Mouse (Mus musculus): ENCODE measurements around the gene Lpcat3.
A peak's percentile ranks its signal among the peaks of the same experiment; 100 is the strongest.
"Not testable (repeated sequence)": the region's sequence is repeated elsewhere in the genome, so short reads cannot be mapped to it uniquely, and the experiment has no call there.

The Lpcat3 gene

DNA sequence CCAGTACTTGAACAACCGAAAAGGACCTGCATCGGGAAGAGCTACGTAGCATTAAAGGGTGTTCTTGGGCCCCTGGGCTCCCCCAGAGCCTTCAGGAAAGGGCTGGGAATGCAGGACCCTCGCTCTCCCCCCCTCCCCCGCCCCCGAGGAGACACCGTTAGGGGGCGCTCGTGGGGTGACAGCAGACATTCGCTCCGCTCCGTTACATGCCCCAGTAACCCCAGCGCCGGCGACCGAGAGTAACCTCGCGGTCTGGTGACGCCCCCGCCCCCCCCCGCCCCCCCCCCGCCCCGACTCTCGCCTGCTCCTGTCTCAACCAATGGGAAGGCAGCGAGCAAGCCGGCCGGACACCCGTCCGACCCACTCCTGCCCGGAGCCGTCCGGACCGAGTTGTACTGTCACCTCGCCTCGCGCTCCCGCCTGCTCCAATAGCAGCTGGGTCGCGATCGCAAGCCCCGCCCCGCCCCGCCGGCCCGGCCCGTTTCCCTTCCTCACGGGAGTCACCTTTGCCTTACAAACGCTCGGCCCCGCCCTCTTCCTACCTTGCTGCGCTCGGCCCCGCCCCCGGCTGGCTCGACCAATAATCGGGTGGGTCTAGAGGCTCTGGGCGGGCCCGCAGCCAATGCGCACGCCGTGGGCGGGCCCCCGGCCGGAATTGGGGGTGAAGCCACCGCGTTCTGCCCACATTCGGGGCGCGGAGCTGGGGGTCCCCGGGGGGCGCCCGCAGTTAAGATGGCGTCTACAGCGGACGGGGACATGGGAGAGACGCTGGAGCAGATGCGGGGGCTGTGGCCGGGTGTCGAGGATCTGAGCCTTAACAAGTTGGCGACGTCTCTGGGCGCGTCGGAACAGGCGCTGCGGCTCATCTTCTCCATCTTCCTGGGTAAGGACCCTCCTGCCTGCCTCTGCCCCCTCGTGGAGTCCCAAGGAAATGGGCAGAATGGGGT, at the start of gene Lpcat3:
Lpcat3 (plus strand) TSS at position 551 of the 947 bp plus-strand sequence.
- DNase-seq (ENCODE audit: low spot score): peak; percentile 99

- no peak for DNase-seq (ENCODE audit: low spot score)
Observed at GRCm38 (mm10) chr6:124625612-124626011, 37.2 kb upstream of the Lpcat3 start.

DNA sequence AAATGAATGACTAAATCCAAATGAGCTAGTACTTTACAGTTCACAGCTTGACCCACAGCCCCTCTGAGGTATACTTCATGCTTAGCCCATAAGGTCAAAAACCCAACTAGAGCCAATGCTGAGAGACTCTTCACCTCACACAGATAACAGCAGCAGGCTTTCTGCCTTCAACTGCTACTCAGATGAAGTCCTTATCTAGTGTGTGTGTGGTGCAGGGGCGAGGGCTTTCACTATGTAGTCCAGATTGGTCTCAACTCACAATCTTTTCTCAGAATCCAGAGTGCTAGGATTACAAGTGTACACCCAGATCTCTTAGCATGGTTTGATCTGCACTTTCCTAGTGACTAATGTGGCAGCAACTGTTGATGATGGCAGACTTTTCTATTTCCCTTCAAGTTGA, 36.6 kb upstream of the Lpcat3 start:
- DNase-seq (ENCODE audit: low spot score): not testable (repeated sequence)

DNA sequence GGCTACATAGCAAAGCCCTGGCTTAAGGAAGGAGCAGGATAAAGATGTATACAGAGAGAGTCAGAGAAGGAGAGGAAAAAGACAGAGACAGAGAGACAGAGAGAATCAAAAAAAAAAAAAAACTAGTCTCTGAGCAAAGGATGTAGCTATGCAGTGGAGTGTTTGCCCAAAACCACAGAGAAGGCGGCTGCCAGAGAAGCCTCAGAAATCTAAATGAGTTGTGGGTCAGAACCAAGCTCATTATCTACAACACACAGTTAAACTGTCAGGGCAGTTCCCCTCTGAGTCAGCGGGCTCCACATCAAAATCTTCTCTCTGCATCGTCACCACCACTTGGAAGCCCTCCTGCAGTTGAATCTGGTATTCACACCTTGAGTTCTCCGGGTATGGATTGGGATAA, 32.1 kb upstream of the Lpcat3 start:
- no peak for DNase-seq (ENCODE audit: low spot score)

DNA sequence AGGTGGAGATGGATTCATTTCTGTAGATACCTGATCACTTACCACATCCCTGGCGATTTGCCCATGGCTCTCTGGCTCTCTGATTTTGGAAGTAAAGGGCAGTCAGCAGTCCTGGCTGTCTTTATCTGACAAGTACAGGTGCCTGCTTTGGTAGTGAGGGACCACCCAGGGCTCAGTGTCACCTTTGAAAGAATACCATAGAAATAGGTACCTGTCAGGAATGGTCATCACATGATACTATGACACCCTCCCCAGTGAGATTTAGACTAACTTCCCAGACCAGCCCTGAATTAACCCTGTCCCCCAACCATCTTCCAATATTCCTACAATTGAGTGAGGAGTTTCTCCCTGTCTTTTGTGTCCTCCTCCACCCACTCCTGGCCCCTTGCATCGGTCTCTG, 26.8 kb upstream of the Lpcat3 start, which contains the start of gene C1s2:
C1s2 (minus strand) TSS at position 101 of the 400 bp plus-strand sequence.
- DNase-seq (ENCODE audit: low spot score): not testable (repeated sequence)

DNA sequence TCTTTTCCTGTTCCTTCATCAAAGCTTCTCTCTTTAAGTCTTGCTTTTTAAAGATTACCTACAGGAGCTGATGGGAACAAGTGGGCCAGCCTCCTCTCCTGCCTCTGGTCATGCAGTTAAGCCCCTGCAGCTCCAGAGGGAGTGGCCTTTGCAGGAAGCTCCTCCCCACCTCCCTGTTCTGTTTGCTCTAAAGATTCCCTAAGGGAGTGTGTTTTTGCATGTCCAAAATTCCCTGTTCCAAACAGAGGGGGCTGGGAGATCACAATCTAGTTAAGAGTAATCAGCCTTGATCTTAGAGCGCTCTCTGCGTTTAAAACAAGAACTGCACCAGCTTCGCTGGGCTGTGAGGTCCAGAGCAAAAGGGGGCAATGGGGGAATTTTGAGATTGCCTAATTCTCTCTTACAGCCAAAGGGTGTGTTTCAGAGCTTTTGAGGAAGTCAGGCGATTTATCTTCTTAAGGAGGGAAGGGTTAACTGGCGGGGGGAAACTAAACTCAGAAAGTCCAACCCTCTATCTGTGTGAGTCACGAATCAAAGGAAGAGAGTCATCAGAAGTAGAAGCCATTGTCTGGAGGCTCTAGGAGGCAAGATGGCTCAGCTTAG, 25.9 kb upstream of the Lpcat3 start:
- DNase-seq (ENCODE audit: low spot score): not testable (repeated sequence)

GRCm38 (mm10) chr6:124640041-124640440, 22.8 kb upstream of the Lpcat3 start:
- no peak for DNase-seq (ENCODE audit: low spot score)

DNA sequence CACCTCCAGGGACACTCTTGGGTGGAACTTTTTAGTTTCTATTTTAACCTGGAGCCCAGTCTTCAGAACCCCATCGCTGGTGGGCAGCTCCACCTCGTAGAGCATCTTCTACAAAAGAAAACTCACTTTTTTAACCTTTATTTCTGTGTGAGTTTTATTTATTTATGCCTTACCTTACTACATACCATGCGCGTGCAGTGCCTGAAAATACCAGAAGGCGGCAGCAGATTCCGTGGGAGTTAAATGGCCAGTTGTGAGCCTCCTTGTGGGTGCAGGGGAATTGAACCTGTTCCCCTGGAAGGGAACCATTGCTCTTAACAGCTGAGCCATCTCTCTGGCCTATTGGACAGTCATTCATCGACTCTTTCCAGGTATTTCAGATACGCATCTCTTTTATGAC, 21.8 kb upstream of the Lpcat3 start:
- peak; percentile 68 for DNase-seq (ENCODE audit: low spot score)

DNA sequence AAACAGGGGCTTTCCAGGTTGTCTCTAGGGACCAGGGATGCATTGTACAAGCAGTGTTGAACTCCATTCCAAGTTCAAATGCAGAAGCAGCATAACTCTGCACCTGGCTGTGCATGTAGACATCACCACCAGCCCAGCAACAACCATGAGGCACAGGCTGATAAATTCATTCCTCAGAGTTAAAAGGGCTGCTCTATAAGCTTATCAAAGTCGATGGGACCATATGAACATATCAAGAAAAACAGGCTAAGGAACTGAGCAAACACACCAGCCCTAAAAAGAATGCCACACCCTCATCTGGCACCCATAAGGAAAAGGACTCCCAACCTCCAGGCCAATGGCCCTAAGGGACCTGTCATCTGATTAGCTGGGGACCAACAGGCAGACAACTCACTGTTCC, 16.4 kb upstream of the Lpcat3 start:
- DNase-seq (ENCODE audit: low spot score): no peak

DNA sequence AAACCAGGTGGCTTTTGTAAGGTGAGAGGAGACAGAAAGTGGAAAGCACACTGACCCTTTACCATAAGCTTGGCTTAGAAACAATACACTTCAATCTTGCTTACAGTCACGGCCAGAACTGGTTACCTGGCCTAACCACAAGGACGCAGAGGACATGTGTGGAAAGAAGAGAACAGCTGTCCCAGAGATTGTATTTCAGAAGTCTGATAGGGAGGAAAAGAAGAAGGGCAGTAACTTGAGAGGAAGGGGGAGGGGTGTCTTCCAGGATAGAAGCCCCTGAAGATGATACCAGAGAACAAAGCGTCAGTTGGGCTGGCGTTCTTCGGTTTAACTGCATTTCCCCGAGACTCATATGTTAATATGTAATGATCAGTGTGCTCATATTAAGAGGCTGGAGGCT, 6.9 kb upstream of the Lpcat3 start:
- DNase-seq (ENCODE audit: low spot score): no peak

- no peak for DNase-seq (ENCODE audit: low spot score)
Observed at GRCm38 (mm10) chr6:124658067-124658466, 4.8 kb upstream of the Lpcat3 start.

DNA sequence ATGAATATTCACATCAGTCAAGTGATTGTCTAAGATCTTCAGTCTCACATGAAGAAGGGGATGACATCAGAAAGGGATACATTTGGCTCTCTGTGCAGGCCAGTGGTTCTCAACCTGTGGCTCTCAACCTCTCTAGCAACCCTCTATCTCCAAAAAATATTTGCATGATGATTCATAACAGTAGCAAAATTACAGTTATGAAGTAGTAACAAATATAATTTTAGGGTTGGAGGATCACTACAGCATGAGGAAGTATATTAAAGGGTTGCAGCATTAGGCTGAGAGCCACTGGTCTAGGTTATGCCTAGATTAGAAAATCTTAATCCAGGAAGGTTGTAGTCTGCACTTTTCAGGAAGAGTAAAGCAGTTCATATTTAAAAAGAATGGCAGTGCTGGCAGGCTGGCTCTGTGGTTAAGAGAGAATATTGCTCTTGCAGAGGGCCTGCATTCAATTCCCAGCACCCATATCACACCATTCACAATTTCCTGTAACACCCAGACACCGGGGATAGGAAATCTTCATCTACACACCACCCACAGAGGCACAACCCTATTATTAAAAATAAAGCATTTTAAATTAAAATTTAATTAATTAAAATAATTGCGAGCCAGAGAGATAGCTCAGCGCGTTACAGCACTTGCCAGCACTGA, 1.5 kb upstream of the Lpcat3 start:
- no peak for DNase-seq (ENCODE audit: low spot score)

DNA sequence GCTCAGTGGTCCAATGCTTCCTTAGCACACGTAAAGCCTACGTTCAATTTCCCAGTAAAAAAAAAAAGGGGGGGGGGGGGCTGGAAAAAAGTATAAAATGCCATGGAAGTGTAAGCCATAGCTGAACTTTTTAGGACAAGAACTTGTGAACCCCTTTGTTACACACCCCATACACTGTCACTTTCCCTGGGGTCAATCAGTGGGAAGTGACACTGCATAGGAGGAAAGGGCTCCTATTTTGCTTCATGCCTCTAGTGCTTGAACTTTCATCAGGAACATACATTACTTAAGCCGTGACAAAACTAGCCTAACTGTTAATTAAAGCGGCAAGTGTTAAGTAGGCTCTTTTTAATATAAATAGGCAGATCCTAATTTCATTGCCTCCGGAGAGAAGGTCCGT, 832 bp upstream of the Lpcat3 start:
- no peak for DNase-seq (ENCODE audit: low spot score)

- no peak for DNase-seq (ENCODE audit: low spot score)
Observed at GRCm38 (mm10) chr6:124663424-124663795, 583 bp downstream of the Lpcat3 start.

DNA sequence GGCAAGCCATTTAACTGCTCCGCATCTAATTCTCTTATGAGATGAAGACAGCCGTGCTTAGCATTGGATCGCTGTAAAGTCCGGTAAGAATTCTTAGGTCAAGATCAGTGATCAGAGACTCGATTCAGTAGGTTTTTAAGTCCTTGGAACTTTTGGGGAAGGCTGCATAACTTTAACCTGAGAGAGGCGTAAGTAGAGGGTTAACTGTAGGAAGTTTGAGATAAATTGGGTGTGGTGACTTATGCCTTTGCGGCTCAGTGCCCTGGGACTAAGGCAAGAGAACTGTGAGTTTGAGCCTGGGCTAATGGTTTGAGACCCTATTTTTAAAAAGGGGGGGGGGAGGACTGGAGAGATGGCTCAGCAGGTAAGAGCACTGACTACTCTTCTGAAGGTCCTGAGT, 1.4 kb downstream of the Lpcat3 start:
- DNase-seq (ENCODE audit: low spot score): no peak

GRCm38 (mm10) chr6:124665011-124665410, 2.2 kb downstream of the Lpcat3 start:
- no peak for DNase-seq (ENCODE audit: low spot score)

GRCm38 (mm10) chr6:124669234-124669859, 6.5 kb downstream of the Lpcat3 start:
- no peak for DNase-seq (ENCODE audit: low spot score)

GRCm38 (mm10) chr6:124670281-124670900, 7.6 kb downstream of the Lpcat3 start:
- no peak for DNase-seq (ENCODE audit: low spot score)

- no peak for DNase-seq (ENCODE audit: low spot score)
Observed at GRCm38 (mm10) chr6:124672100-124672499, 9.3 kb downstream of the Lpcat3 start.

DNA sequence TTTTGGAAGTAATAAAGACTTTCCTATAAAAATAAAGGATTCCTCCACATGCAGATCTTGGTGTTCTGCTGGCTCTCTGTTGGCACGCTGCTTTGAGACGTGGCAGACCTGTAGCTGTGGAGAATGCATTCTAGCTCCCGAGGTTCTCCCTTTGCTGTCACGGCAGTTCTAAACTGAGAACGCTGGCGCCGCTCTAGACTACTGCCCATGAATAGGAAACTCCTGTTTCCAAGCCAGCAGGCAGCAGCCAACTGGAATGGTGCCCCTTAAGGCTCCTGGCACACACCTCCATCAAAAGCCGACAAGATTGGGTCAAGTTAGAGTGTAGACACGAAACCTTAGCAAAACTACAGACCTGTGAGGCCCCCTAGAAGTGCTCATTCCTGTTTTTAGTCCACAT, 10.8 kb downstream of the Lpcat3 start:
- DNase-seq (ENCODE audit: low spot score): no peak

DNA sequence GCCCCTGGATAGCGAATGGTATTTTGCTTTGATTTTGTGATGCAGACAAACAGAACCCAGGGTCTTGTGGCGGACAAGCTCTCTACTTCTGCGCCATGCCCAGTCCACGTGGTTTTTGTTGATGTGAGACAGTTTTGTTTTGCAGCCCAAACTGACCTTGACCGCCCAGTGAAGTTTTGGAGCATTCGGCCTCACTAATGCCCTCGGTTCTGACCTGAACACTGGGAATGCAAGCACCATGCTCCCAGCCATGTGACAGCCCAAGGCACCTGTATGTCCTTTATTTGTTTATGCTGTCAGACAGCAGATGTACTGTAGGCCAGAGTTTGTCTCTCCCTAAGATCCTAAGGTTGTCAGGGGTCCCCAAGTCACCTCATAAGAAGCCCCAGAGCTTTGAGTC, 11.8 kb downstream of the Lpcat3 start:
- no peak for DNase-seq (ENCODE audit: low spot score)

DNA sequence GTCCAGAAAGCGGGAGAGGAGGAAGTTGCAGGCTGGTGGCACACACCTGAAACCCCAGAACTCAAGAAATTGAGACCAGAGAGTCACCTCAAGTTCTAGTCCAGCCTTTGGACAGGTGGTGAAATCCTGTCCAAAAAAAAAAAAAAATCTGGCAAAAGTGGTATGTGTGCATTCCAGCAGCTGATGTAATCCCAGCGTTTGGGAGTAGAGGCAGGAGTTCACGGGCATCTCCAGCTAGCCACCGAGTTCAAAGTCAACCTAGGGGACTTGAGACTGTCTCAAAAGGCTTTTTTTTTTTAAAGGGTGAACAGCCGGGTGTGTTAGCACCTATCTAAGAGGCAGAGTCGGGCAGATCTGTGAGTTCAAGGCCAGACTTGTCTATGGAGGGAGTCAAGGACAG, 13.3 kb downstream of the Lpcat3 start:
- DNase-seq (ENCODE audit: low spot score): no peak

Measured in lung, postnatal 25 days (tissue).